Mouse (Mus musculus) liver, postnatal 0 days (tissue): ENCODE results near the gene Il1f6.

ENCODE experiments used
- CTCF ChIP-seq: sonication (generic); IDR thresholded peaks from 2 replicates; pipeline ENCODE4 v1.5.1; 2016; ENCODE audit warnings: antibody characterized with exemption, low read depth
- EP300 ChIP-seq: IDR thresholded peaks from 2 replicates; pipeline ENCODE4 v1.6.1; 2016; ENCODE audit warnings: antibody characterized with exemption, low read depth, mild to moderate bottlenecking

DNA sequence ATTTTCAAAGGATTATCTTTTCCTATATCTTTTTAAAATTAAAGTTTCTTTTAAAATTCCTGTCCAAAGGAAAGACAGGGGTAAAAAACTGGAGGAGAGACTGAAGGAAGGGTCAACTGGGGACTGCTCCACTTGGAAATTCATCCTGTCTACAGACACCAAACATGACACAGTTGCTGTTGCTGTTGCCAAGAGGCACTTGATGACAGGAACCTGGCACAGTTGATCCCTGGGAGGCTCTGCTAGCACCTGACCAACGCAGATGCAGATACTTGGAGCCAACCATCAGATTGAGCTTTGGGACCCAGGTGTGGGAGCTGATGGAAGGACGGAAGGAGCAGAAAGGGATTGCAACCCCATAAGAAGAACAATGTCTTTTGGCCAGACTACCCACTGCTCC lies 12.0 kb downstream of the Il1f6 start:
- TF ChIP-seq CTCF (no peak), EP300 (no peak)
